Mouse (Mus musculus): ENCODE data around the gene Zfp575.

DNA sequence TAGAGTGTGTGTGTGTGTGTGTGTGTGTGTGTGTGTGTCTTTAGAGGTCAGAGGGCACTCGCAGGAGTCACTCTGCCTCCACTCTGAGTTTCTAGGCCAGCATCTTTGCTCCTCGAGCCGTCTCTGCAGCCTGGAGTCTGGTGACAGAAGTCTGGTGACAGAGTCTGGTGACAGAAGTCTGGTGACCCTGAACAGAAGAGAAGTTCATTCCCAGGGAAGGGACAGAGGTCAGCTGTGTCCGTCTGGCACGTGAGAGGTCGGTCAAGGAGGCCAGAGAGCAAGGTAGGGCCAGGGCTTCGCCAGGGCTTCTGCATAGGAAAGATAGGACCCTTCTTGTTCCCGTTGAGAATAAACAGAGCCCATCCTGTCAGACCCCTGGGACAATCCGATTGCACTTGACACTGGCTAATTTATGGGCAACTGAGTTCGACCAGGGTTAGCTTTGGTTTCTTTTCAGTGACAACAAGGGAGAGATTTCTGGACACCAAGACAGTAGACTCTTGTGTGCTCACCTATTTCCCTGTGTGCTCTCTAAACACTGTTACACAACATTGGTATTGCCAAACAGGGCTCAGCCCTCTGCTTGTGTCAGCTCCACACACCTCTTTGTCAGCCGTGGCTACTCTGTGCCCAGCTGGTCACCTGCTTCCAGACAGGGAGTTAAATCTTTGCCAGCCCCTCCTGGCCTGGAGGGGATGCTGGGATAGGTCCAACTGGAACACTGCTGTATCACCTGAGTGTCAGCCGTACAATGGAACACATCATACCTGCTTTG lies 35.3 kb downstream of the Zfp575 start:
- TF ChIP-seq CTCF (IDR thresholded peaks at IDR 0.05; ENCODE audit: insufficient read depth, low read depth, low read length), result no peak
- no peak for TF ChIP-seq POLR2A (IDR thresholded peaks at IDR 0.05; ENCODE audit: insufficient read depth, low read depth, low read length)

Data from olfactory bulb, adult 2 months (tissue).